Mouse (Mus musculus): ENCODE results near the gene Mfap3l.
A peak's percentile ranks its signal among the peaks of the same experiment; 100 is the strongest.
"Not testable (repeated sequence)": the region's sequence is repeated elsewhere in the genome, so short reads cannot be mapped to it uniquely, and the experiment has no call there.

The Mfap3l gene

DNA sequence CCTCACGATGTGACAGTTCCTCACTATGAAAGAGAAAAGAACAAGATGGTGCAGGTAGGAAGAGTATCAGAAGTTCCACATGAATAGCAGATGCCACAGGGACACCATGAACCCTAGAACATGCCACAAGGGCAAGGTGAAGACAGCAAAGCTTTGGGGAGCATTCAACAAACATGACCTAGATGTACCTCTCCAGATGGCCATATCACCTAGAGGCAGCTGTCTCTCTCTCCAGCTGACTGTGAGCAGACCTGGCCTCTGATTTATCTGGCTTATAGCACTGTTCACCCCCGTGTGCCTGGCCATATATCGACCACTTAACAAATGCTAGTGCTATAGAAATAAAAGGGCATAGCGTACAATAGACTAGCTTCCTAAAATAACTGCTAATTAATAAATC lies 17.5 kb downstream of the Mfap3l start:
- no peak for DNase-seq (ENCODE audit: low read depth, low spot score)

DNA sequence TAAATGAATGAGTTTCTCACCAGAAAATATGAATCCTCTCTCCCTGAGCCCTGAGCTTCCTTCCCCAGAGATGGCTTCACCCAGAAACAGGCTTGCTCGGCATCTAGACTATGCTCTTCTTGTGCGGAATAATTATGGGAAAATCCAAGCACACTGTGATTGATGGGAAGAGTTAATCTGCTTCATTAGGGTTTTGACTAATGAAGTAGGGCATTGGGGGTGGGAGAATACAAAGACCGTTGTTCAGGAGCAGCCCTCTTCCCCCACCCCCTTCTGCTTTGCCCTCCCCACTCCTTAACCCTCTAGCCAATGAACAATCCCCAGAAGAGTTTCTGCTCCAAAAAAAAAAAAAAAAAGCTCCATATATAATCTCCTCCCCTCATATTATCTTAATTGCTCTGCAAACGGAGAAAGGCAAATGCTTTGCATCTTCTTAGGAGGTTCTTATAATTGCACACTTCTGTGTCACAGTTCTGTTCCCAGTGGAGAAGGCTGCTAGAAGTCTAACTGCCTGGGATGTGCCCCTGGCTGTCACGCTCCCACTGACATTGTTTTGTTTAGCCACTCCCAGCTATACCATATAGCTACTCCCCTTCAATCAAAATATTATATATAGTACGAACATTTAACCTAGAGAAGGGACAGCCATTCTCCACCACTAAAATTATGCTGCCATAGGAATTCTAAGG lies 24.9 kb downstream of the Mfap3l start:
- no peak for DNase-seq (ENCODE audit: low read depth, low spot score)

DNA sequence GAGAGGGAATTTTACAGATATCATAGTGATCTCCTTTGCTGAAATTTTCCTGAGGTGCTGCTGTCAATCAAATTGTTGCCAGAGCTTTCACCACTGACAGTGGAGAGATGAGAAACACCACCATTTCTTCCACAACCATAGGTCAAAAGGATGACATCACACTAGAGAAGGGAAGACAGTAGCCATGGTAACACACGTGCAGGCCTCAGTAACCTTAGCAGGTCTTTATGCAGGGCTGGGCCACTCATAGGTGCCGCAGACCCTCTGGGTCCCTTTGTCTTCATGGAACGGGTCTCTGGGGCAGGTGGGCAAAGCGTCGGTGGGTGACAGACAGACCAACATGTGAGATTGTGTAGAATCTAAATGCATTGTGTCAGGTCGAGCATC lies 25.5 kb downstream of the Mfap3l start:
- no peak for DNase-seq (ENCODE audit: low read depth, low spot score)

DNA sequence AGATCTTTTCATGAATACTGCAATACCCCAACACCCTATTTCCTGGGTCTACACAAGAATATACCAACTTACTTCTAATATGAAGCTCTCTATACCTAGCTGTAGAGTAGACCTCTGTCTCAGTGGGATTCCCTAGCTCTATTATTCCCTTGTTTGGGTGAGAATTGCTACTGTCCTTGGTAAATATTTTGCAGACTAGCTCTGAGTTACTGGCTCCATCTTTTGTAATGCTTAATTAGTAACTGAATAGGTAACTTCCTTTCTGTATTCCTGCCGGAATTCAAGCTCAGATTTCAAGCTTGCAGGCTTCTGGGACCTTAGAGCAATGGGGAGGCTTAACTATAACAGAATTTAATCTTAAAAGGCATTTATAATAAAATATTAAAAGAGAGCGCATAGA lies 26.1 kb downstream of the Mfap3l start:
- not testable (repeated sequence) for DNase-seq (ENCODE audit: low read depth, low spot score)

- peak; percentile 39 for DNase-seq (ENCODE audit: low read depth, low spot score)
These were observed 27.1 kb downstream of the Mfap3l start for GRCm38 (mm10) chr8:60659721-60660120.

- DNase-seq (ENCODE audit: low read depth, low spot score), result no peak
These were observed 28.6 kb downstream of the Mfap3l start for GRCm38 (mm10) chr8:60661191-60661590.

DNA sequence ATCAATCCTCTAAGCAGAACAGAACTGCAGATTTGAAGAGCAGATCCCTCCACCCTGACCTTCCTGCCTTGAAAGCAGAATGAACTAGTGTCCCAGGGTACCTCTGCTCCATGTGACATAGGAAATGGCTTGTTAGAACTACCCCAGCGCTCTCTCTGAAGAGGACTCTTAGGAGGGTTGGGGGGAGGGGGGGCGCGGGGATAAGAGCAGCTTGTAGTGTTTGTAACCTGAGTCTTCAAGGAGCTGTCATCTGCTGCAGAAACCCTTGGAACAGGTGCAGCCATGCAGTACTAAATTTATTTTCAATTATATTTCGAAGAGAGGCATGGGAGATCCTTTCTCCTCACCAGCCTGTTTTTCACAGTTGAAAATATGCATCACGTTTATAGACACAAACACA lies 30.9 kb downstream of the Mfap3l start:
- no peak for DNase-seq (ENCODE audit: low read depth, low spot score)

- no peak for DNase-seq (ENCODE audit: low read depth, low spot score)
These were observed 33.2 kb downstream of the Mfap3l start for GRCm38 (mm10) chr8:60665821-60666220.

GRCm38 (mm10) chr8:60666852-60667251 lies 34.2 kb downstream of the Mfap3l start:
- peak; percentile 50 for DNase-seq (ENCODE audit: low read depth, low spot score)

GRCm38 (mm10) chr8:60678590-60678989 lies 46.0 kb downstream of the Mfap3l start:
- no peak for DNase-seq (ENCODE audit: low read depth, low spot score)

DNA sequence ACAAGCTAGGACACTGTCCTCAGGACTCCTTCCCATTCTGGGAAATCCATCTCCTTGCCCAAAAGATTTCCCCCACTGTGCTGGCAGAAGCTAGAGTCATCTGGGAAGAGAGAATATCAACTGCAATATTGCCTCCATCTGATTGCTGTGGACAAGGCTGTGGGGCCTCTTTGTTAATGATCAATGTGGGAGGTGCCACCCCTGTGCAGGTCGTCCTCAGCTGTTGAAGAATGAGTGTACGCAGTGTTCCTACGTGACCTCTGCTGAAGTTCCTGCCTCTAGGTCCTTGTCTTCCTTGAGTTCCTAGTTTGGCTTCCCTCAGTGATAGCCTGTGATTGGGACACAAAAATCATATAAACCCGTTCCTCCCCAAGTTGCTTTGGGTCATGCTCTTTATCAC lies 49.2 kb downstream of the Mfap3l start:
- no peak for DNase-seq (ENCODE audit: low read depth, low spot score)

GRCm38 (mm10) chr8:60682340-60682739 lies 49.7 kb downstream of the Mfap3l start:
- DNase-seq (ENCODE audit: low read depth, low spot score), result no peak

DNA sequence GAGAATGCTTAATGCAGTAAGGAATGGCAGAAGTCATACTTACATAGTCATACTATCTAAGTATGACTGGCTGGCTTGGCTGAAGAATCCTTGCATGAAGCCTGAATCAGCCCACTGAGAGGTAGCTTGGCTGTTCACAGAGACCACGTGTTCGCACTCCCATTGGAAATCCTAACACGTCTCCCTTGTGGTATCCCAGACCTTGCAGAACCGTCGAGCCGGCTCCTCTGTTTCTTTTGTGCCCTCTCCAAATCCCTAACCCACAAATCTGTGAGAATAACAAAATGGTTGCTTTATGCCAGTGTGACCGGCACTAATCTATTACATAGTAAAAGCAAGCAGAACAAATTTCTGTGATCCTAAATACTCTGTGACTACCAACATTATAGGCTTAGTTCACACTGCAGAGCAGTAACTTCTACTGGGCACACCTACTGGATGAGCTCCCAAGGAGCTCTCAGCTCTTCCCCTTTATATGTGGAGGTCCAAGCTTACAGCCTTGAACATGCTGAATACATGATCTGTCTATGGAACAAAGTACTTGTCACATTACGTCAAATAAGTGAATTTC lies 79.0 kb downstream of the Mfap3l start:
- no peak for DNase-seq (ENCODE audit: low read depth, low spot score)

GRCm38 (mm10) chr8:60714724-60715123 lies 82.1 kb downstream of the Mfap3l start:
- no peak for DNase-seq (ENCODE audit: low read depth, low spot score)

DNA sequence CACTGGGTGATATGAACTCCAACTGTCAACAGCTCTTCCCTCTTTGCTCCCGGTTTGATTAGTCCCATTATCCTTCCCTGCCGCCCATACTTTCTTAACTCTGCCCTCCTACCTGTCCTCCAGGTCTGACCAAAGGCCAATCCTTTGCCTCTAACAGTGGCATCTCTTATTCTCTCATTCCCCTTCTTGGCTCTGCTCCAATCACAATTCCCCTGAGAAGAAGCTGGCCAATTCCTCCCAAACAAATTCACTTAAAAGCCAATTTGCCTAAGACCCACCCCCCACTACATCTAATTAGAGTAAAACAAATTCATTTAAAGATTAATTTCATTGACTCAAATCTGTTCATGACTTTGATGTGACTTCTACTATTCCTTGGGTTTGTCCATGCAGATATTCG lies 86.1 kb downstream of the Mfap3l start:
- DNase-seq (ENCODE audit: low read depth, low spot score), result no peak
